Mouse (Mus musculus) neutrophil, adult 5-6 weeks (primary cell): Measurements from ENCODE around the gene Ttl. TPM values are rescaled to one million over a fixed set of nuclear protein-coding genes. Genes with fewer than 3 reads are reported as not detected.

Experiments used
- ATAC-seq: fragments of 151-379, 151-347 bp; 2 replicates; pipeline ENCODE4 v1.8.0; 2017; ENCODE audit warnings: mild to moderate bottlenecking, moderate TSS enrichment; ENCODE audit not compliant: insufficient number of reproducible peaks, poor library complexity, low FRiP score, severe bottlenecking; ENCODE audit errors: extremely low read depth
- total RNA-seq: library from RNA; stranded (forward); fragments of 200-1000 nt; gene quantifications from 2 replicates; pipeline ENCODE4 v1.2.3, GENCODE M21; 2017

Ttl gene
- total RNA-seq, 1 experiment from 2014 or later, result 4.2 TPM

DNA sequence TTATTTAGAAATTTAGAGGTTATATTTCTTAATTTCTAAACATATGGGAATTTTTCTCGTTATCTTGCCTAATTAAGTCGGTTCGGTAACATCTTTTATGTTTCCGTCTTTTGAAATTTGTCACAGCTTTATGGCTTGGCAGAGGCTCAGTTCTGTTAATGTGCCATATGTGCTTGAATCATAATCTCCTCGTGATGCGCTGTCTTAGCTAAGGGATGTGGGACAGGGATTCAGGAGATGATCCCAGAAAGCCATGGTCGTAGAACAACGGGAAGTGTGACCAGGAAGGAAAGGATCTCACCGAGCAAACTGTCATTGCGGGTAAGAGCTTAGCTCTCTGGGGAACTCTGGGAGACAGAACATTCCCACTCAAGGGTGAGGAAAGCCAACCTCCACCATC is 74.2 kb downstream of the Ttl start:
- ATAC-seq, result no peak

Other genes with a start within 250 kb of the Ttl start
- 44.1 and 49.2 TPM in 2 replicates for gene Tmem87b, start 247.8 kb upstream of the Ttl start, total RNA-seq
- gene Fbln7, start 203.0 kb upstream of the Ttl start, total RNA-seq, result not detected in 2 replicates
- gene Zc3h8, start 121.9 kb upstream of the Ttl start, total RNA-seq, result 12.8 and 14.4 TPM in 2 replicates
- 10.5 and 11.4 TPM in 2 replicates for gene Zc3h6, start 98.5 kb upstream of the Ttl start, total RNA-seq
- gene Gm10762, start 98.2 kb upstream of the Ttl start, total RNA-seq, result 6.4 and 7.7 TPM in 2 replicates
- 0.12 TPM in 1 of 2 replicates, not detected in the other for gene Vinac1, start 17.8 kb upstream of the Ttl start, total RNA-seq
- 14.5 and 17.3 TPM in 2 replicates for gene Polr1b, start 35.1 kb downstream of the Ttl start, total RNA-seq
- 9.0 and 15.2 TPM in 2 replicates for gene Chchd5, start 63.8 kb downstream of the Ttl start, total RNA-seq
- gene Slc20a1, start 132.8 kb downstream of the Ttl start, total RNA-seq, result 161 and 196 TPM in 2 replicates
- 0.47 and 0.98 TPM in 2 replicates for gene Ckap2l, start 231.3 kb downstream of the Ttl start, total RNA-seq
- gene Il1a, start 244.0 kb downstream of the Ttl start, total RNA-seq, result 0.98 and 1.9 TPM in 2 replicates